Mouse (Mus musculus) embryonic stem cell, embryonic (primary cell): ENCODE results near the gene Sox8.

Source experiments
- CTCF ChIA-PET, 4 experiments: fragments of 300-600 bp in 2 of 4; fragments of 350-600 bp in 2 of 4; sonication (Branson Sonifier 250); formaldehyde crosslinking; loops; one replicate each; lab custom pipeline; 2022; ENCODE audit warnings: inconsistent platforms in 2 of 4; lab: Charles Lee
- POLR2A ChIA-PET, 4 experiments: fragments of 300-600 bp in 2 of 4; fragments of 350-600 bp in 2 of 4; sonication (Branson Sonifier 250); formaldehyde crosslinking; loops; one replicate each; lab custom pipeline; 2022; ENCODE audit warnings: antibody characterized with exemption in 4 of 4, inconsistent platforms in 1 of 4; lab: Charles Lee

Sox8 gene

GRCm38 (mm10) chr17:25555159-25555558, 15.3 kb downstream of the Sox8 start:
- POLR2A ChIA-PET: interaction anchor here in 3 of 4 experiments (1.0 to 3.3 kb wide), 4 partner anchors 13 to 114 kb away, joined by 4 to 23 read pairs (median 6); partner anchors contain the start of gene Sox8 (in 2 of the 3)
- CTCF ChIA-PET: interaction anchor here (0.6 to 3.5 kb wide), 7 partner anchors 12 to 380 kb away, joined by 3 to 33 read pairs (median 5); no protein-coding TSS in a partner anchor

- CTCF ChIA-PET: interaction anchor here in 3 of 4 experiments (0.6 to 1.6 kb wide), 3 partner anchors 17 to 22 kb away, joined by 3 to 4 read pairs (median 3); partner anchors contain the start of gene Sox8 (in 1 of the 3)
- POLR2A ChIA-PET: interaction anchor here in 1 of 4 experiments (2.2 kb wide), 1 partner anchor 19 kb away, joined by 5 read pairs; the partner anchor contains the start of gene Sox8
Measured at GRCm38 (mm10) chr17:25551313-25551712, 19.2 kb downstream of the Sox8 start.

- ChIA-PET POLR2A (no interaction called here), CTCF (interaction anchor here in 1 of 4 experiments (1.2 kb wide), 1 partner anchor 20 kb away, joined by 3 read pairs; the partner anchor contains the start of gene Sox8)
Measured at GRCm38 (mm10) chr17:25550020-25550419, 20.5 kb downstream of the Sox8 start.

- CTCF ChIA-PET: interaction anchor here in 2 of 4 experiments (0.7 to 1.1 kb wide), 3 partner anchors 21 to 105 kb away, joined by 3 to 4 read pairs (median 3); no protein-coding TSS in a partner anchor
- POLR2A ChIA-PET: interaction anchor here in 1 of 4 experiments (0.8 kb wide), 1 partner anchor 11 kb away, joined by 3 read pairs; no protein-coding TSS in a partner anchor
Measured at GRCm38 (mm10) chr17:25547026-25547425, 23.5 kb downstream of the Sox8 start.

GRCm38 (mm10) chr17:25541768-25542167, 28.7 kb downstream of the Sox8 start:
- CTCF ChIA-PET: interaction anchor here in 2 of 4 experiments (1.0 to 1.5 kb wide), 2 partner anchors 26 to 27 kb away, joined by 3 to 4 read pairs; no protein-coding TSS in a partner anchor
- POLR2A ChIA-PET: interaction anchor here in 1 of 4 experiments (0.8 kb wide), 1 partner anchor 153 kb away, joined by 3 read pairs; no protein-coding TSS in a partner anchor

- ChIA-PET CTCF (interaction anchor here in 2 of 4 experiments (0.6 to 1.5 kb wide), 3 partner anchors 27 to 28 kb away, joined by 3 to 4 read pairs (median 3); no protein-coding TSS in a partner anchor), POLR2A (interaction anchor here in 1 of 4 experiments (0.8 kb wide), 2 partner anchors 12 to 154 kb away, joined by 3 read pairs; no protein-coding TSS in a partner anchor)
Measured at GRCm38 (mm10) chr17:25540731-25541130, 29.8 kb downstream of the Sox8 start.

- POLR2A ChIA-PET: no interaction called here
- CTCF ChIA-PET: interaction anchor here in 2 of 4 experiments (0.5 to 0.6 kb wide), 2 partner anchors 52 to 147 kb away, joined by 3 to 7 read pairs; no protein-coding TSS in a partner anchor
Measured at GRCm38 (mm10) chr17:25538945-25539875, 31.3 kb downstream of the Sox8 start.

GRCm38 (mm10) chr17:25530357-25531022, 40.0 kb downstream of the Sox8 start:
- POLR2A ChIA-PET: interaction anchor here in 1 of 4 experiments (1.4 kb wide), 2 partner anchors 18 to 79 kb away, joined by 3 to 4 read pairs; no protein-coding TSS in a partner anchor

GRCm38 (mm10) chr17:25522080-25522479, 48.4 kb downstream of the Sox8 start:
- CTCF ChIA-PET: no interaction called here
- POLR2A ChIA-PET: no interaction called here

More at GRCm38 (mm10) chr17:25530357-25531022, 40.0 kb downstream of the Sox8 start:
- CTCF ChIA-PET: interaction anchor here in 3 of 4 experiments (0.9 to 1.3 kb wide), 3 partner anchors 22 to 271 kb away, joined by 3 to 5 read pairs (median 3); no protein-coding TSS in a partner anchor

- ChIA-PET POLR2A (no interaction called here), CTCF (interaction anchor here in 1 of 4 experiments (1.1 kb wide), 1 partner anchor 48 kb away, joined by 3 read pairs; no protein-coding TSS in a partner anchor)
Measured at GRCm38 (mm10) chr17:25520492-25520891, 50.0 kb downstream of the Sox8 start.

GRCm38 (mm10) chr17:25519511-25519910, 51.0 kb downstream of the Sox8 start:
- ChIA-PET POLR2A (interaction anchor here in 2 of 4 experiments (0.6 to 1.4 kb wide), 5 partner anchors 12 to 382 kb away, joined by 3 read pairs; partner anchors contain the start of genes Chtf18 (in 1 of the 2) and Rpusd1 (in 1 of the 2)), CTCF (interaction anchor here in 2 of 4 experiments (0.7 to 1.1 kb wide), 2 partner anchors 48 to 77 kb away, joined by 3 read pairs; no protein-coding TSS in a partner anchor)

- POLR2A ChIA-PET: interaction anchor here in 2 of 4 experiments (1.0 to 1.2 kb wide), 2 partner anchors 9 to 209 kb away, joined by 3 to 4 read pairs; partner anchors contain the start of genes Chtf18 (in 1 of the 2) and Rpusd1 (in 1 of the 2)
Measured at GRCm38 (mm10) chr17:25518144-25518543, 52.3 kb downstream of the Sox8 start.

GRCm38 (mm10) chr17:25516315-25516714, 54.2 kb downstream of the Sox8 start:
- ChIA-PET CTCF (interaction anchor here (0.9 to 1.6 kb wide), 5 partner anchors 8 to 52 kb away, joined by 3 to 10 read pairs (median 3); no protein-coding TSS in a partner anchor), POLR2A (interaction anchor here in 2 of 4 experiments (0.7 to 1.5 kb wide), 3 partner anchors 9 to 111 kb away, joined by 3 read pairs; no protein-coding TSS in a partner anchor)

More at GRCm38 (mm10) chr17:25518144-25518543, 52.3 kb downstream of the Sox8 start:
- CTCF ChIA-PET: interaction anchor here (0.6 to 1.8 kb wide), 6 partner anchors 9 to 1494 kb away, joined by 3 to 5 read pairs (median 3); partner anchors contain the start of gene Sstr5 (in 1 of the 4)
